Mouse (Mus musculus) intestine, embryonic 14.5 days (tissue): ENCODE measurements around the gene Prmt1. TPM values are rescaled to one million over a fixed set of nuclear protein-coding genes. Genes with fewer than 3 reads are reported as not detected.

ENCODE experiments used
- ATAC-seq: fragments of 200-750 bp; cut with Nextera tagmentation; replicated peaks from 2 replicates; pipeline ENCODE4 v1.8.0; 2017; ENCODE audit warnings: low read depth, moderate number of reproducible peaks, moderate TSS enrichment, moderate library complexity; ENCODE audit not compliant: low FRiP score, low TSS enrichment
- DNase-seq: peaks from one replicate; pipeline ENCODE4 v3.0.0-alpha.2; 2018; ENCODE audit warnings: low spot score
- H3K27ac ChIP-seq: fragments of 300-500 bp; sonication (generic); 2 replicates; pipeline ENCODE4 v1.5.1; 2014; ENCODE audit warnings: low read depth, mild to moderate bottlenecking, control low read depth
- H3K27me3 ChIP-seq: fragments of 300-500 bp; sonication (generic); replicated peaks from 2 replicates; pipeline ENCODE4 v1.6.1; 2014; ENCODE audit warnings: low read length, control low read depth; ENCODE audit not compliant: control insufficient read depth, insufficient read depth
- H3K36me3 ChIP-seq: fragments of 300-500 bp; sonication (generic); 2 replicates; pipeline ENCODE4 v1.6.1; 2014; ENCODE audit warnings: low read length, control low read depth; ENCODE audit not compliant: control insufficient read depth, insufficient read depth
- H3K4me1 ChIP-seq: fragments of 300-500 bp; sonication (generic); replicated peaks from 2 replicates; pipeline ENCODE4 v1.6.1; 2014; ENCODE audit warnings: low read length, control low read depth, mixed read lengths; ENCODE audit not compliant: control insufficient read depth, insufficient read depth
- H3K4me2 ChIP-seq: fragments of 300-500 bp; sonication (generic); 2 replicates; pipeline ENCODE4 v1.6.1; 2014; ENCODE audit warnings: low read length
- H3K4me3 ChIP-seq: fragments of 300-500 bp; sonication (generic); 2 replicates; pipeline ENCODE4 v1.5.1; 2014; ENCODE audit warnings: low read depth, low read length, control low read depth, mixed read lengths
- H3K9ac ChIP-seq: fragments of 300-500 bp; sonication (generic); 2 replicates; pipeline ENCODE4 v1.6.1; 2014; ENCODE audit warnings: mild to moderate bottlenecking, low read length
- H3K9me3 ChIP-seq: fragments of 300-500 bp; sonication (generic); 2 replicates; pipeline ENCODE4 v1.6.1; 2016; ENCODE audit warnings: low read length, control low read depth; ENCODE audit not compliant: control insufficient read depth
- WGBS: fragments of 180-500 bp; shearing (Covaris S2); extraction: QIAGEN DNeasy Blood & Tissue Kit; methylation state at CpG from one replicate; pipeline ENCODE4 v1.1.7; 2014; 5-methylcytosine and 5-hydroxymethylcytosine counted together
- polyA plus RNA-seq: library from polyadenylated mRNA; unstranded; fragments of >200 nt; fragmentation: Nextera tagmentation; extraction: Ambion mirVana; gene quantifications from 2 replicates; pipeline ENCODE4 v1.2.1, GENCODE M21; 2014

Gene Prmt1
- polyA plus RNA-seq, 1 experiment from 2014 or later: 211 TPM

DNA sequence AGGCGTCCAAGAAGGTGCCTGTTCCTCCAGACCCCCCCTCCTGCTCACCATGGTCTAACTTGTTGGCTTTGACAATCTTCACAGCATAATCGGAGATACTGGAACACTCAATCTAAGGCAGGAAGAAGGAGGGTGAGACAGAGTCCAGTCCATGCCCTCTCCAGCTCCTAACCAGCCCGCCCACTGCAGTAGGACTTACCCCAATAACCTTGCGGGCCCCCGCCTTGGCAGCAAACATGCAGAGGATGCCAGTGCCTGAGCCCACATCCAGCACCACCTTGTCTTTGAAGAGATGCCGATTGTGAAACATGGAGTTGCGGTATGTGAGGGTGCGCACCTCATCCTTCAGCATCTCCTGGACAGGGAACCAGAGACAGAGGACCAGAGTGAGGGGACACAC is 4.8 kb downstream of the Prmt1 start:
- Histone ChIP-seq H3K36me3 (peaks cover 65% of the 10 kb centered on the region), H3K4me3 (no peak overlapping the region), H3K4me2 (no peak overlapping the region), H3K9me3 (no peaks in the 10 kb centered on the region), H3K4me1 (peaks cover 16% of the 10 kb centered on the region; the same call in 1 of the 2 replicates), H3K9ac (no peak overlapping the region), H3K27ac (no peak overlapping the region), H3K27me3 (no peaks in the 10 kb centered on the region)
- 96% methylated on average over 8 of the region's 8 CpGs for WGBS
- DNase-seq: no peak
- ATAC-seq: no peak

DNA sequence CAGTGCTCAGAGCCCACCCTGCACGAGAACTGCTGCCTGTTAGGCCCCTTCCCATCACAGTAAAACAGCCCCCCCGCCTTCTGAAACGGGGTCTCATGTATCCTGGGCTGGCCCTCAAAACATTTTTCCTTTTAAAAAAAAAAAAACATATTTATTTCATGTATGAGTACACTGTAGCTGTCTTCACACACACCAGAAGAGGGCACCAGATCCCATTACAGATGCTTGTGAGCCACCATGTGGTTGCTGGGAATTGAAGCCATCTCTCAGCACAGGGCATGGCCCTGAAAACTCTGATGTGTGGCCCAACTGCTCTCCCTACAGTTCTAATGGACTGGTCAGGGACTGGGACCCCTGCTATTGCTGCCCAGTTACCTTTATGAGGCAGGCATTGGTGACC is 8.1 kb downstream of the Prmt1 start:
- no peaks in the 10 kb centered on the region for H3K27me3 ChIP-seq
- no peak overlapping the region for H3K9ac ChIP-seq
- H3K4me2 ChIP-seq: no peak overlapping the region
- no peak overlapping the region for H3K27ac ChIP-seq
- H3K36me3 ChIP-seq: peaks cover 67% of the 10 kb centered on the region
- WGBS: 94% methylated on average over 3 of the region's 3 CpGs
- no peak overlapping the region for H3K4me3 ChIP-seq
- ATAC-seq (no peak), DNase-seq (no peak)
- H3K4me1 ChIP-seq: peaks cover 8% of the 10 kb centered on the region; the same call in 1 of the 2 replicates
- no peaks in the 10 kb centered on the region for H3K9me3 ChIP-seq

DNA sequence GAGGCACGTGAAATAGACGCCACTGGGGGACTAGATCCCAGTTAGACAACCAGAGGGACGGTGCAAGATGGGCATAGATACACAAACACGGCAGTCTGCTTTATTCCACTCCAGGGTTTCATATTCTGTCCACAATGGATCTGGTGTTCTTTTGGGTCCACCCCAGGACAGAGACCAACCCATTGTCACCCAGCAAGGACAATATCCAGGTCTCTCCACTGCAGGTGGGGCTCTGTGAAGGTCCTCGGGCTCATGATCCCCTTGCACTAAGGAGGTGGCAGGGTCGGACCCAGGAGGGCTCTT is 11.3 kb downstream of the Prmt1 start:
- H3K4me2 ChIP-seq: peak overlapping the region; percentile 55
- peaks cover 42% of the 10 kb centered on the region for H3K36me3 ChIP-seq
- ATAC-seq: no peak
- no peaks in the 10 kb centered on the region for H3K9me3 ChIP-seq
- H3K9ac ChIP-seq: no peak overlapping the region
- peak; percentile 62 for DNase-seq
- no peak overlapping the region for H3K27ac ChIP-seq
- H3K27me3 ChIP-seq: no peaks in the 10 kb centered on the region
- no peak overlapping the region for H3K4me3 ChIP-seq
- H3K4me1 ChIP-seq: peaks cover 20% of the 10 kb centered on the region
- WGBS: 18% methylated on average over 6 of the region's 6 CpGs

DNA sequence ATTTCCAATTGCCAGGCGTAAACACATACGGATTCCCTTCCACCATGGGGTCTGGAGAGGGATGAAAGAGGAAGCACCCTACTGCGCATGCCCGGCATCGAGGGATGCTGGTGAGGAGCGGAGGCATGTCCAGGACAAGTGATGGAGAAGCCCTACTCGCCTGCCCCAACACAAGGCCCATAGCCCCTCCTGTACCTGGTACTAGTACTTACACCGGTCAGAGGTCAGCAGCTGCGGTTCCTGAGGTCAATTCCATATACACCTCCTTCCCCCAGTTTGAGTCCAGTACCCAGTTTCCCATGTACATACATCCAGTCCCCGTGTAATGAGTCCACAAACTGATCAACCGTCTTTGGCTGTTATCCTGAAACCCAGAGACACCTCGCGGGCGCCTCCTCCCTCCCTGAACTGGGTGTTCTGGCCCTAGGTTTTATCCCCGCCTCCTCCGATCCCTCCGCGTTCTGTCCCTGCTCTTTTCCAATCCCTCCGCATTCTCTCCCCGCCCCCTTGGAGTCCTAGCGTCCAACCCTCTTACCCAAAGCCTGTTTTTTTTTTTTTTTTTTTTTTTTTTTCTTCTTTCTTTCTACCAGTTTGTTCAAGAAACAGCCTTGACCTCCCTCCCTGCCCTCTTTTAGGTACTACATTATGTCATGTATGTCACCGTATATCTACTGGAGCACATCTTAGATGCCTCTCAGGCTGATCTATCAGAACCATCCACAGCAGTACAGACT is 11.8 kb downstream of the Prmt1 start, which contains the start of gene Cpt1c:
Gene Cpt1c (minus strand): TSS at position 469 of the 734 bp plus-strand sequence.
- H3K36me3 ChIP-seq: peaks cover 36% of the 10 kb centered on the region
- peak within 1 kb of the TSS; percentile 69 for H3K27ac ChIP-seq
- H3K4me1 ChIP-seq: peaks cover 20% of the 10 kb centered on the region
- ATAC-seq (peak; percentile 38), DNase-seq (peak; percentile 88)
- H3K9me3 ChIP-seq: no peaks in the 10 kb centered on the region
- H3K9ac ChIP-seq: peak within 1 kb of the TSS; percentile 49
- WGBS: 3% methylated on average over 22 of the region's 22 CpGs
- H3K27me3 ChIP-seq: no peaks in the 10 kb centered on the region
- H3K4me2 ChIP-seq: peak within 1 kb of the TSS; percentile 55
- peak within 1 kb of the TSS; percentile 41 for H3K4me3 ChIP-seq

DNA sequence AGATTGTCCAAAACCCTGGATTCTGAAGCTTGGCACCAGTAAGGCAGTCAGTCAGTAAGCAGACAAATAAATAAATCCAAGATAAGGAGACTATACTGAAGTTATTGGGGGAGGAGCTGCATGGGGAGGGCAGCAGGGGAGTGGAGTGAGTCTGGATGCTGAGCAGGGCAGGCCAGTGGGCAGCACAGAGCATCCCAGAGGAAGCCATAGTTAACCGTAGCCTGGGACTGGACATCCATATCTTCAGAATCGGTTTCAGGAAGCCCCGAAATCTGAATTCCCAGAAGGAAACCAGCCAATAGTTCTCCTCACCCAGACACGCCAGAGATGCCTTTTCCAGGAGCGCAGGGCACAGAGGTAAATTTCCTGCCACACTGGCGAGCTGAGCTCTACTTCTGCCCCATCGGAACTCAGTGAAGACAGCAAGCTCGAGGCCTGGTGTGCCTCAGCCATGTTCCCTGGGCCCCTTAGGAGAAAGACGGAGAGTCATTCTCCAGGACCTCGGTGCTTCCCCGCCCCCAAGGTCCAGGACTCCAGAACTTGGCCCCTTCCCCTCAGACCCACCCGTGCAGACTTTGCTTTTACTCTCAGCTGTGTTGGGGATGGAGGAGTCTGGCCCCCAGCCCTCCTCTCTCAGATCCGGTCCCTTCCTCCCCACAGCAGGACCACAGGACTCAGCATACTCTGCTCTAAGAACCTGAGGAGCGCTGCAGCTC is 12.8 kb downstream of the Prmt1 start:
- no peaks in the 10 kb centered on the region for H3K9me3 ChIP-seq
- H3K27me3 ChIP-seq: no peaks in the 10 kb centered on the region
- peak overlapping the region; percentile 41 for H3K4me3 ChIP-seq
- no peak for DNase-seq
- H3K27ac ChIP-seq: peak overlapping the region; percentile 69; the same call in 1 of the 2 replicates
- 35% methylated on average over 14 of the region's 14 CpGs for WGBS
- peaks cover 27% of the 10 kb centered on the region for H3K36me3 ChIP-seq
- peaks cover 20% of the 10 kb centered on the region for H3K4me1 ChIP-seq
- H3K9ac ChIP-seq: peak overlapping the region; percentile 49
- ATAC-seq: no peak
- H3K4me2 ChIP-seq: peak overlapping the region; percentile 55

DNA sequence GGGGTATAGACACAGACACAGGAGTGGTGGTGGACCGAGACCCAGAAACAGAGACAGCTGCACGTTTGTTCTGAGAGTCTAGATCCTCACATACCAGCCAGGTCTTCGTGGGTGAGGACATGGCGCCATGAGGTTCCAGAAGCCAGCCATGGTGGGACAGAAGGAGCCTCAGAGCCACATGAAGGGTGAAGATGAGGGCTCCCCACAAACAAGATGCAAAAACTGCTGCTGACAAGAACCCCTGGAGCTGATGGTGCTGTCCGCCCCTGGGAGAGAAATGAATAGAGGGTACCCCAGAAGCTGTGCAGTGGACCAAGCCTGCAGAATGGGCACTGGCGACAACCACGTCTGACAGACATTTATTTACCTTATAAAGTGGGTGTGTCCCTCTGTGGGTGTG is 15.2 kb downstream of the Prmt1 start:
- Histone ChIP-seq H3K36me3 (peaks cover 2% of the 10 kb centered on the region; the same call in 1 of the 2 replicates), H3K4me3 (peak overlapping the region; percentile 56), H3K9me3 (no peaks in the 10 kb centered on the region), H3K9ac (peak overlapping the region; percentile 49), H3K27ac (peak overlapping the region; percentile 82; the same call in 1 of the 2 replicates), H3K27me3 (no peaks in the 10 kb centered on the region), H3K4me2 (peak overlapping the region; percentile 68), H3K4me1 (peaks cover 20% of the 10 kb centered on the region)
- no peak for ATAC-seq
- WGBS: 68% methylated on average over 7 of the region's 7 CpGs
- DNase-seq: peak; percentile 50

DNA sequence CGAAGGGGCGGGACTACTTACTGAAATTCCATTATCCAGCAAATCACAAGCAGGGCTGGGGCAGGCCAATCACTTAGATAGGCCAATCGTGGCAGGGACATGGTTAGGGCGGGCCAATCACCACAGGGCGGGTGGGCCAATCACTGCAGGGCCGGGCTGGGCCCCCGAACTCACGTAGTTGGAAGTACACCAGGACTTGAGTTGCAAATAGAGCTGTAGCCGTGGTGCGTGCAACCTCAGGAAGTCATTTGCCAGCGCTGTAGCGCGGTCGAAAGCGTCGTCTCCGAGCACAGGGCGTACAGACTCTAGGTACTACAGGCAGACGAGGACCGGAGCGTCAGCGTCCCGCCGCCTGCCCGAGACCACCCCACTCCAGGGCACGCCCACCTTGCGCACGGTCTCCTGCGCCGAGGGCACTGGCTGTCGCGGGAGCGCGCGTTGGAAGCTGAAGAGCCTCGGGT is 16.1 kb downstream of the Prmt1 start:
- H3K9ac ChIP-seq: peak overlapping the region; percentile 49
- peak; percentile 95 for ATAC-seq
- DNase-seq: peak; percentile 95
- peak overlapping the region; percentile 68 for H3K4me2 ChIP-seq
- peak overlapping the region; percentile 82 for H3K27ac ChIP-seq
- H3K9me3 ChIP-seq: no peaks in the 10 kb centered on the region
- peaks cover 7% of the 10 kb centered on the region; the same call in 1 of the 2 replicates for H3K36me3 ChIP-seq
- peak overlapping the region; percentile 56 for H3K4me3 ChIP-seq
- WGBS: under 1% methylated on average over 36 of the region's 36 CpGs
- peaks cover 20% of the 10 kb centered on the region for H3K4me1 ChIP-seq
- H3K27me3 ChIP-seq: no peaks in the 10 kb centered on the region

DNA sequence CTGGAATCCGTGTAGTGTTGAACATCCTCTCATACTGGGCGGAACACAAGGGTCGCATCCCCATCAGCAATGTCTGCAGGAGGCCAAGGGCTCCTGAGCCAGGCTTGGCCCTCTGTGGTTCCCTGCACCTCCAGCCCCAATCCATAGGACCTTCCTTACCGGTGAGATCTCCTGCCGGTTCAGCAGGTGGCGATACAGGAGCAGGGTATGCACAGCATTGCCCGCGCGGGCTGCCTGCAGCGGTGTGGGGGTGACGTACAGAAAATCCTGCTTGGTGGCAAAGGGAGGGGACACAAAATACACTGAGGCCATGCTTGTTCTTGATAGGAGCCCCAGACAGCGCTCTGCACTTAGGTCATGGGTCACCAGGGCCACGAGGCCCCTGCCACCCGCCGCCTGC is 19.7 kb downstream of the Prmt1 start:
- H3K4me3 ChIP-seq: no peak overlapping the region
- peaks cover 8% of the 10 kb centered on the region for H3K4me1 ChIP-seq
- no peak overlapping the region for H3K9ac ChIP-seq
- H3K36me3 ChIP-seq: peaks cover 18% of the 10 kb centered on the region; the same call in 1 of the 2 replicates
- H3K27ac ChIP-seq: no peak overlapping the region
- WGBS: 68% methylated on average over 15 of the region's 15 CpGs
- H3K27me3 ChIP-seq: no peaks in the 10 kb centered on the region
- H3K9me3 ChIP-seq: no peaks in the 10 kb centered on the region
- H3K4me2 ChIP-seq: no peak overlapping the region
- no peak for DNase-seq
- no peak for ATAC-seq
